Mouse (Mus musculus) kidney, postnatal 0 days (tissue): ENCODE data around the gene Plekhg5. TPM values are rescaled to one million over a fixed set of nuclear protein-coding genes. Genes with fewer than 3 reads are reported as not detected.

Experiments
- ATAC-seq: fragments of 200-750 bp; cut with Nextera tagmentation; replicated peaks from 2 replicates; pipeline ENCODE4 v1.8.0; 2017; ENCODE audit warnings: low read depth, moderate number of reproducible peaks, moderate TSS enrichment, moderate library complexity; ENCODE audit not compliant: low FRiP score
- DNase-seq: peaks from one replicate; pipeline ENCODE4 v3.0.0-alpha.2; 2016; ENCODE audit warnings: low spot score
- H3K27ac ChIP-seq: fragments of 300-500 bp; sonication (generic); 2 replicates; pipeline ENCODE4 v1.5.1; 2014; ENCODE audit warnings: mild to moderate bottlenecking
- H3K27me3 ChIP-seq: fragments of 300-500 bp; sonication (generic); 2 replicates; pipeline ENCODE4 v1.6.1; 2014; ENCODE audit warnings: low read length, mixed read lengths; ENCODE audit not compliant: insufficient read depth
- H3K36me3 ChIP-seq: fragments of 300-500 bp; sonication (generic); 2 replicates; pipeline ENCODE4 v1.6.1; 2014; ENCODE audit warnings: low read length, mixed read lengths; ENCODE audit not compliant: insufficient read depth
- H3K4me1 ChIP-seq: fragments of 300-500 bp; sonication (generic); replicated peaks from 2 replicates; pipeline ENCODE4 v1.6.1; 2014; ENCODE audit warnings: antibody characterized with exemption, low read length, mixed read lengths; ENCODE audit not compliant: insufficient read depth
- H3K4me2 ChIP-seq: fragments of 300-500 bp; sonication (generic); 2 replicates; pipeline ENCODE4 v1.6.1; 2014; ENCODE audit warnings: mild to moderate bottlenecking, low read length, moderate library complexity, mixed read lengths
- H3K4me3 ChIP-seq: fragments of 300-500 bp; sonication (generic); replicated peaks from 2 replicates; pipeline ENCODE4 v1.5.1; 2014; ENCODE audit warnings: low read depth, low read length
- H3K9ac ChIP-seq: fragments of 300-500 bp; sonication (generic); 2 replicates; pipeline ENCODE4 v1.6.1; 2014; ENCODE audit warnings: low read depth, low read length
- H3K9me3 ChIP-seq: fragments of 300-500 bp; sonication (generic); replicated peaks from 2 replicates; pipeline ENCODE4 v1.6.1; 2016; ENCODE audit warnings: low read length, inconsistent platforms, mixed read lengths
- CTCF ChIP-seq: IDR thresholded peaks from 2 replicates; pipeline ENCODE4 v1.5.1; 2016; ENCODE audit warnings: antibody characterized with exemption, low read depth, mild to moderate bottlenecking, moderate library complexity
- WGBS: fragments of 180-500 bp; shearing (Covaris S2); extraction: QIAGEN DNeasy Blood & Tissue Kit; methylation state at CpG from one replicate; pipeline ENCODE4 v1.1.7; 2014; 5-methylcytosine and 5-hydroxymethylcytosine counted together
- polyA plus RNA-seq: library from polyadenylated mRNA; unstranded; fragments of >200 nt; fragmentation: Nextera tagmentation; extraction: Ambion mirVana; gene quantifications from 2 replicates; pipeline ENCODE4 v1.2.1, GENCODE M21; 2015

The Plekhg5 gene
- polyA plus RNA-seq, 1 experiment from 2014 or later, result 18.3 TPM

GRCm38 (mm10) chr4:152141521-152142135 is 69.3 kb downstream of the Plekhg5 start:
- Histone ChIP-seq H3K27ac (no peak overlapping the region), H3K9me3 (no peaks in the 10 kb centered on the region), H3K36me3 (no peaks in the 10 kb centered on the region), H3K4me2 (no peak overlapping the region), H3K4me3 (no peak overlapping the region), H3K4me1 (peaks cover 6% of the 10 kb centered on the region), H3K27me3 (no peaks in the 10 kb centered on the region), H3K9ac (no peak overlapping the region)
- DNase-seq (no peak), ATAC-seq (no peak)
- 70% methylated on average over 8 of the region's 8 CpGs for WGBS
- no peak for TF ChIP-seq CTCF

GRCm38 (mm10) chr4:152143632-152144031 is 71.3 kb downstream of the Plekhg5 start:
- Histone ChIP-seq H3K27ac (no peak overlapping the region), H3K4me2 (no peak overlapping the region), H3K9ac (no peak overlapping the region), H3K27me3 (no peaks in the 10 kb centered on the region), H3K4me3 (no peak overlapping the region), H3K36me3 (no peaks in the 10 kb centered on the region), H3K4me1 (peaks cover 2% of the 10 kb centered on the region), H3K9me3 (no peaks in the 10 kb centered on the region)
- ATAC-seq (no peak), DNase-seq (no peak)
- peak; percentile 38; the same call in 1 of the 2 replicates for TF ChIP-seq CTCF
- 42% methylated on average over 1 of the region's 1 CpGs for WGBS

- TF ChIP-seq CTCF, result no peak
- DNase-seq (no peak), ATAC-seq (peak; percentile 38; the same call in 1 of the 2 replicates)
- Histone ChIP-seq H3K4me3 (no peak overlapping the region), H3K9ac (no peak overlapping the region), H3K4me1 (peaks cover 2% of the 10 kb centered on the region; the same call in 1 of the 2 replicates), H3K36me3 (no peaks in the 10 kb centered on the region), H3K27me3 (no peaks in the 10 kb centered on the region), H3K27ac (peak overlapping the region; percentile 48), H3K4me2 (no peak overlapping the region), H3K9me3 (no peaks in the 10 kb centered on the region)
- WGBS, result 39% methylated on average over 10 of the region's 10 CpGs
These were observed 73.2 kb downstream of the Plekhg5 start for GRCm38 (mm10) chr4:152145473-152145872.

GRCm38 (mm10) chr4:152146033-152146827 is 73.9 kb downstream of the Plekhg5 start:
- no peak overlapping the region for H3K9ac ChIP-seq
- H3K4me3 ChIP-seq, result no peak overlapping the region
- H3K4me2 ChIP-seq, result no peak overlapping the region
- peak; percentile 67 for ATAC-seq
- H3K4me1 ChIP-seq, result peaks cover 2% of the 10 kb centered on the region
- WGBS, result 28% methylated on average over 11 of the region's 11 CpGs
- H3K27me3 ChIP-seq, result no peaks in the 10 kb centered on the region
- TF ChIP-seq CTCF, result no peak
- H3K9me3 ChIP-seq, result no peaks in the 10 kb centered on the region
- H3K27ac ChIP-seq, result peak overlapping the region; percentile 48
- DNase-seq, result peak; percentile 56
- H3K36me3 ChIP-seq, result no peaks in the 10 kb centered on the region

GRCm38 (mm10) chr4:152150546-152150945 is 78.2 kb downstream of the Plekhg5 start:
- Histone ChIP-seq H3K9me3 (no peaks in the 10 kb centered on the region), H3K4me2 (no peak overlapping the region), H3K27me3 (peaks cover 7% of the 10 kb centered on the region; the same call in 1 of the 2 replicates), H3K27ac (no peak overlapping the region), H3K9ac (no peak overlapping the region), H3K36me3 (no peaks in the 10 kb centered on the region), H3K4me1 (peaks cover 10% of the 10 kb centered on the region), H3K4me3 (no peak overlapping the region)
- 78% methylated on average over 4 of the region's 4 CpGs for WGBS
- no peak for TF ChIP-seq CTCF
- no peak for DNase-seq
- no peak for ATAC-seq

GRCm38 (mm10) chr4:152151451-152151965 is 79.2 kb downstream of the Plekhg5 start:
- peak overlapping the region; percentile 48 for H3K9ac ChIP-seq
- H3K27me3 ChIP-seq, result peaks cover 7% of the 10 kb centered on the region; the same call in 1 of the 2 replicates
- no peaks in the 10 kb centered on the region for H3K9me3 ChIP-seq
- peak overlapping the region; percentile 73 for H3K4me2 ChIP-seq
- H3K27ac ChIP-seq, result no peak overlapping the region
- peak overlapping the region; percentile 39 for H3K4me3 ChIP-seq
- TF ChIP-seq CTCF, result no peak
- WGBS, result 33% methylated on average over 7 of the region's 7 CpGs
- no peak for DNase-seq
- H3K4me1 ChIP-seq, result peaks cover 8% of the 10 kb centered on the region
- H3K36me3 ChIP-seq, result no peaks in the 10 kb centered on the region
- no peak for ATAC-seq
